Mouse (Mus musculus) embryonic facial prominence, embryonic 14.5 days (tissue): ENCODE results near the gene A3galt2. TPM values are rescaled to one million over a fixed set of nuclear protein-coding genes. Genes with fewer than 3 reads are reported as not detected.
A peak's percentile ranks its signal among the peaks of the same experiment; 100 is the strongest.

Source experiments
- ATAC-seq: fragments of 200-750 bp; cut with Nextera tagmentation; 2 replicates; pipeline ENCODE4 v1.8.0; 2017; ENCODE audit warnings: low read depth, moderate number of reproducible peaks, moderate TSS enrichment
- DNase-seq: peaks from one replicate; pipeline ENCODE4 v3.0.0-alpha.2; 2015; ENCODE audit warnings: low spot score
- H3K27ac ChIP-seq: fragments of 300-500 bp; sonication (generic); replicated peaks from 2 replicates; pipeline ENCODE4 v1.5.1; 2014; ENCODE audit warnings: low read depth, mild to moderate bottlenecking, low read length, moderate library complexity
- H3K27me3 ChIP-seq: fragments of 300-500 bp; sonication (generic); replicated peaks from 2 replicates; pipeline ENCODE4 v1.6.1; 2014; ENCODE audit warnings: low read length; ENCODE audit not compliant: control insufficient read depth, insufficient read depth
- H3K36me3 ChIP-seq: fragments of 300-500 bp; sonication (generic); 2 replicates; pipeline ENCODE4 v1.6.1; 2014; ENCODE audit warnings: low read length, mixed read lengths; ENCODE audit not compliant: control insufficient read depth, insufficient read depth
- H3K4me1 ChIP-seq: fragments of 300-500 bp; sonication (generic); 2 replicates; pipeline ENCODE4 v1.6.1; 2014; ENCODE audit warnings: antibody characterized with exemption, low read length; ENCODE audit not compliant: control insufficient read depth, insufficient read depth
- H3K4me2 ChIP-seq: fragments of 300-500 bp; sonication (generic); 2 replicates; pipeline ENCODE4 v1.6.1; 2014; ENCODE audit warnings: low read depth, mild to moderate bottlenecking, low read length, moderate library complexity, mixed read lengths
- H3K4me3 ChIP-seq: fragments of 300-500 bp; sonication (generic); 2 replicates; pipeline ENCODE4 v1.5.1; 2014; ENCODE audit warnings: low read depth, mild to moderate bottlenecking, low read length
- H3K9ac ChIP-seq: fragments of 300-500 bp; sonication (generic); 2 replicates; pipeline ENCODE4 v1.6.1; 2014; ENCODE audit warnings: low read depth, mild to moderate bottlenecking, low read length, moderate library complexity, mixed read lengths
- H3K9me3 ChIP-seq: fragments of 300-500 bp; sonication (generic); 2 replicates; pipeline ENCODE4 v1.6.1; 2016; ENCODE audit warnings: low read length; ENCODE audit not compliant: control insufficient read depth
- WGBS: fragments of 180-500 bp; shearing (Covaris S2); extraction: QIAGEN DNeasy Blood & Tissue Kit; methylation state at CpG from one replicate; pipeline ENCODE4 v1.1.7; 2014; 5-methylcytosine and 5-hydroxymethylcytosine counted together
- polyA plus RNA-seq: library from polyadenylated mRNA; unstranded; fragments of >200 nt; fragmentation: Nextera tagmentation; extraction: Ambion mirVana; gene quantifications from 2 replicates; pipeline ENCODE4 v1.2.1, GENCODE M21; 2014

A3galt2 gene
- polyA plus RNA-seq, 1 experiment from 2014 or later, result 0.13 TPM

- Histone ChIP-seq H3K4me1 (peaks cover 39% of the 10 kb centered on the region), H3K4me3 (peak overlapping the region; percentile 31), H3K9me3 (no peaks in the 10 kb centered on the region), H3K27ac (peak overlapping the region; percentile 65), H3K36me3 (no peaks in the 10 kb centered on the region; the same call in 1 of the 2 replicates), H3K9ac (peak overlapping the region; percentile 32; the same call in 1 of the 2 replicates), H3K4me2 (peak overlapping the region; percentile 62), H3K27me3 (no peaks in the 10 kb centered on the region)
- ATAC-seq (no peak), DNase-seq (peak; percentile 39)
- WGBS, result 43% methylated on average over 13 of the region's 13 CpGs
Observed at GRCm38 (mm10) chr4:128712136-128712655, 43.0 kb upstream of the A3galt2 start.

- WGBS, result 62% methylated on average over 6 of the region's 6 CpGs
- Histone ChIP-seq H3K36me3 (no peaks in the 10 kb centered on the region; the same call in 1 of the 2 replicates), H3K4me3 (no peak overlapping the region), H3K4me2 (peak overlapping the region; percentile 62; the same call in 1 of the 2 replicates), H3K4me1 (peaks cover 39% of the 10 kb centered on the region), H3K27ac (peak overlapping the region; percentile 24), H3K9me3 (no peaks in the 10 kb centered on the region), H3K9ac (no peak overlapping the region), H3K27me3 (no peaks in the 10 kb centered on the region)
- DNase-seq, result no peak
- ATAC-seq, result no peak
Observed at GRCm38 (mm10) chr4:128712941-128713340, 42.2 kb upstream of the A3galt2 start.

DNA sequence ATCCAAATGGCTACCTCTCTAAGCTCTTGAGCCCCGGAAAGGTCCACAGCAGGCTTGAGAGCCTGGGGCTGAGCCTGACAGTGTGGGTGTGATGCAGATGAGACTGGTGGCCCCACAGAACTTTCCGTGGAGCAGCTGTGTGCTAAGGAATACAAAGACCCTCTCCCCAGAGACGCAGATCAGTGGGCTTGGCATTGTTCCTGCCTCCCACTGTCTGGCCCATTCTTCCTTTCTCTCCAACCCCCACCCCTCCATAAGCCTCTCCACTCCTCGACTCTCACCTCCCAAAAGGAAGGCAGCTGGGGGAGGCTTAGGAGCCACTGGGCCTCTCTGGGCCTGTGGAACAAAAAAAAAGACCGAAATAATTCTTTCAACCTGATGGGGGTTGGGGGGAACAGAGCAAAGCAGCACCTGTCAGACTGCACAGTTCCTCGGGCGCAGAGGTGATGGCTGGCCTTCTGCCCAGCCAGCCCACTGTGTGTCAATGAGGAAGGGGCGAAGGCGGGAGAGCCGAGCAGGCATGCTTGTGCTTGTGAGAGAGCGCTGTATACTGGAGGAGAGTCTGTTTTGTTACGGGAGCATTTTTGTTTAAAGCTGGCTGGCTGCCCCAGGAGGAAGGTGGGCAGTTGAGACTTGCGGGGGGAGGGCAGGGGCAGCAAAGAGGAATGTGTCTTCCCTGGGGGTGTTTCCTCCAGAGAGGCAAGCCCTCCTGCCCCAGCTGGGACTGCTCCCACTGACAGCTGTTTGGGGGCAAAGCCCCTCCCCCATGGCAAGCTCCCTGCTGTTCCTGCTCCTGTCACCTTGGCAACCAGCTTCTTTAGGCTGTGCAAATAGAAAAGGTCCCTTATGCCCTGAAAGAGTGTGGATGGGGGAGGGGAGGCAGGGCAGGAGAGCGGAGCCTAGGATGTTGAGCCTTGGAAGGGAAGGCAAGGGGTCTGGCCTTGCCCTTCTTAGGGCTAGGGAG is 39.6 kb upstream of the A3galt2 start:
- H3K36me3 ChIP-seq, result no peaks in the 10 kb centered on the region; the same call in 1 of the 2 replicates
- ATAC-seq, result peak; percentile 85
- no peaks in the 10 kb centered on the region for H3K27me3 ChIP-seq
- DNase-seq, result peak; percentile 94
- H3K9ac ChIP-seq, result no peak overlapping the region
- H3K4me3 ChIP-seq, result no peak overlapping the region
- no peaks in the 10 kb centered on the region for H3K9me3 ChIP-seq
- peak overlapping the region; percentile 77 for H3K27ac ChIP-seq
- WGBS, result 5% methylated on average over 14 of the region's 14 CpGs
- 0 out of 2 replicates have a peak overlapping the region, but pooled peaks have one; percentile 21 for H3K4me2 ChIP-seq
- H3K4me1 ChIP-seq, result peaks cover 46% of the 10 kb centered on the region

DNA sequence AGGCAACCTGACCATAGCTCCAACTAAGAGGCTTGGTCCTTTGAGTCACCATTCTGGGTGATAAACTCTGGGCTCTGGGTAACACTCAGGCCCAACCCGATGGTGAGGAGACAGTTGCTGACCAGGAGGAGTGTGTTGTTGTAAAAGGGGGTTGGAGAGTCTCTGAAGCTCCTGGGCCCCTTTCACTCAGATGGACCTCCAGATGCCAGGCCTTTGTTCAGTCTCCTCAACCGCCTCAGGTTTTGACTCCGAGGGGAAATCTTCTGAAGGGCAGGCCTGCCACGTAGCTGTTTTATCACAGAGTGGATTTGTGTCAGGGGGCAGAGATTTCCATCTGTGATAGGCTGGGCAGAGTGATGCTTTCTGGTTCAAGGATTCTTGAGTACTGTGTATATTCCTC is 38.9 kb upstream of the A3galt2 start:
- Histone ChIP-seq H3K27me3 (no peaks in the 10 kb centered on the region), H3K4me3 (no peak overlapping the region), H3K4me2 (0 out of 2 replicates have a peak overlapping the region, but pooled peaks have one; percentile 21), H3K9me3 (no peaks in the 10 kb centered on the region), H3K9ac (no peak overlapping the region), H3K4me1 (peaks cover 46% of the 10 kb centered on the region), H3K36me3 (no peaks in the 10 kb centered on the region; the same call in 1 of the 2 replicates), H3K27ac (peak overlapping the region; percentile 77)
- ATAC-seq, result no peak
- no peak for DNase-seq
- WGBS, result 11% methylated on average over 4 of the region's 4 CpGs

GRCm38 (mm10) chr4:128716731-128717130 is 38.4 kb upstream of the A3galt2 start:
- WGBS, result 39% methylated on average over 9 of the region's 9 CpGs
- DNase-seq (no peak), ATAC-seq (no peak)
- Histone ChIP-seq H3K9ac (no peak overlapping the region), H3K4me2 (no peak overlapping the region), H3K27ac (peak overlapping the region; percentile 77), H3K9me3 (no peaks in the 10 kb centered on the region), H3K27me3 (no peaks in the 10 kb centered on the region), H3K4me3 (no peak overlapping the region), H3K36me3 (no peaks in the 10 kb centered on the region; the same call in 1 of the 2 replicates), H3K4me1 (peaks cover 45% of the 10 kb centered on the region)

GRCm38 (mm10) chr4:128720110-128720509 is 35.1 kb upstream of the A3galt2 start:
- ATAC-seq (0 out of 2 replicates have a peak, but pooled peaks have one; percentile 16), DNase-seq (peak; percentile 91)
- 20% methylated on average over 5 of the region's 5 CpGs for WGBS
- no peak overlapping the region for H3K4me3 ChIP-seq
- H3K4me1 ChIP-seq, result peaks cover 24% of the 10 kb centered on the region
- H3K9me3 ChIP-seq, result no peaks in the 10 kb centered on the region
- no peak overlapping the region for H3K9ac ChIP-seq
- H3K4me2 ChIP-seq, result no peak overlapping the region
- H3K27ac ChIP-seq, result peak overlapping the region; percentile 49
- no peaks in the 10 kb centered on the region; the same call in 1 of the 2 replicates for H3K36me3 ChIP-seq
- H3K27me3 ChIP-seq, result no peaks in the 10 kb centered on the region

- WGBS, result 64% methylated on average over 9 of the region's 9 CpGs
- no peak overlapping the region for H3K9ac ChIP-seq
- peaks cover 14% of the 10 kb centered on the region for H3K4me1 ChIP-seq
- H3K36me3 ChIP-seq, result no peaks in the 10 kb centered on the region; the same call in 1 of the 2 replicates
- ATAC-seq, result no peak
- no peaks in the 10 kb centered on the region for H3K9me3 ChIP-seq
- DNase-seq, result no peak
- H3K4me3 ChIP-seq, result no peak overlapping the region
- no peaks in the 10 kb centered on the region for H3K27me3 ChIP-seq
- H3K27ac ChIP-seq, result no peak overlapping the region
- no peak overlapping the region for H3K4me2 ChIP-seq
Observed at GRCm38 (mm10) chr4:128721061-128721648, 34.0 kb upstream of the A3galt2 start.

- H3K27me3 ChIP-seq, result no peaks in the 10 kb centered on the region
- H3K9me3 ChIP-seq, result no peaks in the 10 kb centered on the region
- H3K9ac ChIP-seq, result no peak overlapping the region
- WGBS, result 74% methylated on average over 4 of the region's 4 CpGs
- DNase-seq (no peak), ATAC-seq (no peak)
- H3K4me2 ChIP-seq, result no peak overlapping the region
- no peak overlapping the region for H3K27ac ChIP-seq
- H3K4me3 ChIP-seq, result no peak overlapping the region
- no peaks in the 10 kb centered on the region; the same call in 1 of the 2 replicates for H3K36me3 ChIP-seq
- peaks cover 8% of the 10 kb centered on the region for H3K4me1 ChIP-seq
Observed at GRCm38 (mm10) chr4:128721761-128722160, 33.4 kb upstream of the A3galt2 start.
